Mouse (Mus musculus) liver (tissue): Measurements from ENCODE around the gene Micu2.

Experiments used
- DNase-seq: peaks from one replicate; pipeline ENCODE4 v3.0.0-alpha.2; 2020; ENCODE audit warnings: mixed read lengths

Gene Micu2

GRCm38 (mm10) chr14:57890011-57890842, 108.8 kb downstream of the Micu2 start, which contains the start of gene Zdhhc20:
TSS of gene Zdhhc20 (minus strand) at chr14:57890276.
- DNase-seq: peak; percentile 97

GRCm38 (mm10) chr14:57889541-57890010, 109.5 kb downstream of the Micu2 start:
- peak; percentile 25 for DNase-seq

- DNase-seq: no peak
Observed at GRCm38 (mm10) chr14:57887171-57887570, 111.9 kb downstream of the Micu2 start.

- no peak for DNase-seq
Observed at GRCm38 (mm10) chr14:57886032-57886431, 113.0 kb downstream of the Micu2 start.

- DNase-seq: no peak
Observed at GRCm38 (mm10) chr14:57883341-57883740, 115.7 kb downstream of the Micu2 start.

GRCm38 (mm10) chr14:57882720-57883119, 116.3 kb downstream of the Micu2 start:
- DNase-seq: no peak

- DNase-seq: peak; percentile 14
Observed at GRCm38 (mm10) chr14:57881793-57882192, 117.3 kb downstream of the Micu2 start.

GRCm38 (mm10) chr14:57881074-57881473, 118.0 kb downstream of the Micu2 start:
- DNase-seq: no peak

GRCm38 (mm10) chr14:57877921-57878320, 121.1 kb downstream of the Micu2 start:
- no peak for DNase-seq

GRCm38 (mm10) chr14:57866676-57867276, 132.3 kb downstream of the Micu2 start:
- no peak for DNase-seq
